Mouse (Mus musculus) kidney, embryonic 16.5 days (tissue): ENCODE measurements around the gene Ddx3y. TPM values are rescaled to one million over a fixed set of nuclear protein-coding genes. Genes with fewer than 3 reads are reported as not detected.

Source experiments
- ATAC-seq: fragments of 200-750 bp; cut with Nextera tagmentation; 2 replicates; pipeline ENCODE4 v1.8.0; 2017; ENCODE audit warnings: moderate TSS enrichment; ENCODE audit not compliant: low FRiP score, low TSS enrichment
- H3K27ac ChIP-seq: fragments of 300-500 bp; sonication (generic); 2 replicates; pipeline ENCODE4 v1.5.1; 2014; ENCODE audit warnings: low read length
- H3K27me3 ChIP-seq: fragments of 300-500 bp; sonication (generic); 2 replicates; pipeline ENCODE4 v1.6.1; 2014; ENCODE audit warnings: low read length, control low read depth, mixed read lengths; ENCODE audit not compliant: insufficient read depth
- H3K36me3 ChIP-seq: fragments of 300-500 bp; sonication (generic); 2 replicates; pipeline ENCODE4 v1.6.1; 2014; ENCODE audit warnings: low read length, control low read depth, mixed read lengths; ENCODE audit not compliant: insufficient read depth
- H3K4me1 ChIP-seq: fragments of 300-500 bp; sonication (generic); 2 replicates; pipeline ENCODE4 v1.6.1; 2014; ENCODE audit warnings: low read length, control low read depth, mixed read lengths; ENCODE audit not compliant: insufficient read depth
- H3K4me2 ChIP-seq: fragments of 300-500 bp; sonication (generic); replicated peaks from 2 replicates; pipeline ENCODE4 v1.6.1; 2014; ENCODE audit warnings: low read depth, low read length
- H3K4me3 ChIP-seq: fragments of 300-500 bp; sonication (generic); 2 replicates; pipeline ENCODE4 v1.5.1; 2014; ENCODE audit warnings: mild to moderate bottlenecking, low read length
- H3K9ac ChIP-seq: fragments of 300-500 bp; sonication (generic); replicated peaks from 2 replicates; pipeline ENCODE4 v1.6.1; 2014; ENCODE audit warnings: low read length
- H3K9me3 ChIP-seq: fragments of 300-500 bp; sonication (generic); 2 replicates; pipeline ENCODE4 v1.6.1; 2016; ENCODE audit warnings: low read length, control low read depth
- WGBS: fragments of 180-500 bp; shearing (Covaris S2); extraction: QIAGEN DNeasy Blood & Tissue Kit; methylation state at CpG from one replicate; pipeline ENCODE4 v1.1.7; 2014; 5-methylcytosine and 5-hydroxymethylcytosine counted together
- polyA plus RNA-seq: library from polyadenylated mRNA; unstranded; fragments of >200 nt; fragmentation: Nextera tagmentation; extraction: Ambion mirVana; gene quantifications from 2 replicates; pipeline ENCODE4 v1.2.1, GENCODE M21; 2015

Ddx3y gene
- polyA plus RNA-seq, result 14.7 and 27.6 TPM in 2 replicates

GRCm38 (mm10) chrY:1286171-1286795 is at the start of gene Ddx3y:
Ddx3y (minus strand) TSS chrY:1286629.
- ATAC-seq, result peak; percentile 89
- no peak within 1 kb of the TSS for H3K4me2 ChIP-seq
- no peaks in the 10 kb centered on the region for H3K27me3 ChIP-seq
- no peaks in the 10 kb centered on the region for H3K36me3 ChIP-seq
- no peaks in the 10 kb centered on the region for H3K4me1 ChIP-seq
- 0% methylated on average over 14 of the region's 31 CpGs for WGBS
- H3K4me3 ChIP-seq, result peak within 1 kb of the TSS; percentile 48
- peak within 1 kb of the TSS; percentile 53 for H3K9ac ChIP-seq
- no peaks in the 10 kb centered on the region for H3K9me3 ChIP-seq
- H3K27ac ChIP-seq, result peak within 1 kb of the TSS; percentile 63

- ATAC-seq, result no peak
- H3K27me3 ChIP-seq, result no peaks in the 10 kb centered on the region
- H3K9me3 ChIP-seq, result no peaks in the 10 kb centered on the region
- H3K9ac ChIP-seq, result no peak overlapping the region
- no peak overlapping the region for H3K4me3 ChIP-seq
- H3K36me3 ChIP-seq, result no peaks in the 10 kb centered on the region
- H3K27ac ChIP-seq, result no peak overlapping the region
- no peaks in the 10 kb centered on the region for H3K4me1 ChIP-seq
- H3K4me2 ChIP-seq, result no peak overlapping the region
Measured at GRCm38 (mm10) chrY:1293708-1294107, 7.3 kb upstream of the Ddx3y start.

GRCm38 (mm10) chrY:1285735-1286134 is 694 bp downstream of the Ddx3y start:
- Histone ChIP-seq H3K27ac (peak overlapping the region; percentile 63), H3K36me3 (no peaks in the 10 kb centered on the region), H3K9ac (peak overlapping the region; percentile 53), H3K4me1 (no peaks in the 10 kb centered on the region), H3K4me2 (no peak overlapping the region), H3K9me3 (no peaks in the 10 kb centered on the region), H3K4me3 (peak overlapping the region; percentile 48), H3K27me3 (no peaks in the 10 kb centered on the region)
- 0% methylated on average over 9 of the region's 12 CpGs for whole genome bisulfite sequencing
- no peak for ATAC-seq

GRCm38 (mm10) chrY:1246117-1246516 is 40.3 kb downstream of the Ddx3y start:
- H3K4me2 ChIP-seq, result no peak overlapping the region
- no peak overlapping the region for H3K9ac ChIP-seq
- no peak for ATAC-seq
- no peaks in the 10 kb centered on the region for H3K36me3 ChIP-seq
- H3K27ac ChIP-seq, result no peak overlapping the region
- no peaks in the 10 kb centered on the region for H3K4me1 ChIP-seq
- no peaks in the 10 kb centered on the region for H3K27me3 ChIP-seq
- no peak overlapping the region for H3K4me3 ChIP-seq
- H3K9me3 ChIP-seq, result no peaks in the 10 kb centered on the region
- 55% methylated on average over 5 of the region's 6 CpGs for WGBS

- Histone ChIP-seq H3K36me3 (no peaks in the 10 kb centered on the region), H3K4me3 (peak within 1 kb of the TSS; percentile 48), H3K9me3 (no peaks in the 10 kb centered on the region), H3K4me1 (no peaks in the 10 kb centered on the region), H3K27me3 (no peaks in the 10 kb centered on the region), H3K27ac (peak within 1 kb of the TSS; percentile 69), H3K9ac (peak within 1 kb of the TSS; percentile 63), H3K4me2 (peak within 1 kb of the TSS; percentile 31)
- ATAC-seq, result peak; percentile 90; the same call in 1 of the 2 replicates
- WGBS, result 0% methylated on average over 10 of the region's 21 CpGs
Measured at GRCm38 (mm10) chrY:1245426-1245863, 41.0 kb downstream of the Ddx3y start, which contains the start of gene Uty. Uty (minus strand) TSS chrY:1245759.

GRCm38 (mm10) chrY:1244940-1245339 is 41.5 kb downstream of the Ddx3y start:
- no peak for ATAC-seq
- whole genome bisulfite sequencing, result 0% methylated on average over 1 of the region's 9 CpGs
- Histone ChIP-seq H3K27ac (peak overlapping the region; percentile 69), H3K4me2 (peak overlapping the region; percentile 31), H3K36me3 (no peaks in the 10 kb centered on the region), H3K4me1 (no peaks in the 10 kb centered on the region), H3K9ac (peak overlapping the region; percentile 63), H3K4me3 (peak overlapping the region; percentile 48), H3K27me3 (no peaks in the 10 kb centered on the region), H3K9me3 (no peaks in the 10 kb centered on the region)

- no peak overlapping the region for H3K9ac ChIP-seq
Measured at GRCm38 (mm10) chrY:1244421-1244820, 42.0 kb downstream of the Ddx3y start.

GRCm38 (mm10) chrY:1220001-1220400 is 66.4 kb downstream of the Ddx3y start:
- no peak overlapping the region for H3K27ac ChIP-seq
- no peaks in the 10 kb centered on the region for H3K4me1 ChIP-seq
- no CpG with 5 or more reads among the region's 7 CpGs for WGBS
- no peaks in the 10 kb centered on the region for H3K27me3 ChIP-seq
- no peak for ATAC-seq
- H3K4me2 ChIP-seq, result no peak overlapping the region
- H3K9me3 ChIP-seq, result no peaks in the 10 kb centered on the region
- no peaks in the 10 kb centered on the region for H3K36me3 ChIP-seq
- H3K4me3 ChIP-seq, result no peak overlapping the region
- no peak overlapping the region for H3K9ac ChIP-seq

More at GRCm38 (mm10) chrY:1244421-1244820, 42.0 kb downstream of the Ddx3y start:
- no peaks in the 10 kb centered on the region for H3K27me3 ChIP-seq
- WGBS, result 57% methylated on average over 5 of the region's 5 CpGs
- no peaks in the 10 kb centered on the region for H3K36me3 ChIP-seq
- ATAC-seq, result no peak
- no peak overlapping the region for H3K27ac ChIP-seq
- no peaks in the 10 kb centered on the region for H3K9me3 ChIP-seq
- peak overlapping the region; percentile 48 for H3K4me3 ChIP-seq
- H3K4me1 ChIP-seq, result no peaks in the 10 kb centered on the region
- H3K4me2 ChIP-seq, result peak overlapping the region; percentile 31
